Mouse (Mus musculus): ENCODE results near the gene Olfr906.

Gene Olfr906

GRCm38 (mm10) chr9:38486785-38487184 is at the start of gene Olfr906:
Gene Olfr906, plus strand, starts transcription at chr9:38487085.
- no peak for DNase-seq (ENCODE audit: low spot score in 2 of 2)

- DNase-seq (ENCODE audit: low spot score in 2 of 2) = no peak
Observed at GRCm38 (mm10) chr9:38447352-38447751, 39.5 kb upstream of the Olfr906 start, which contains the start of gene Olfr902. Gene Olfr902, plus strand, starts transcription at chr9:38447652.

DNA sequence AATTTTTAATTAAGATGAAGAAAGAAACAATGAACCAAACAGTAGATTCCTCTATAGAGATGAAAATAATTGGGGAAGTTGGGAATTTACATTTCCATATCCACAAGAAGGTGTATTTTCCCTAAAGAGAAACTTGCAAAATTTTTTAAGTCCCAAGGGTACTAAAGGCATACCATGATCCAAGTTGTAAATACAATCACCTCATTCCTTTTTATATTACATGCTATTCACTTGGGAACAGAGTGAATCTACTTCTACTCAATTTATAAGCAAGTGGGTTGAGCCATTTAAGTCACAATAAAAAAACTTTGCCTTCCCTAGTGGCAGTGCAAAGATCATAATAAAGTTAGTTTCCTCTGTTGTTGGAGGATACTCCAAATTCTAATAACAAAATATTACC is 24.0 kb upstream of the Olfr906 start, which contains the start of gene Olfr904:
Olfr904 (plus strand) TSS at position 301 of the 400 bp plus-strand sequence.
- no peak for DNase-seq (ENCODE audit: low spot score in 2 of 2)

DNA sequence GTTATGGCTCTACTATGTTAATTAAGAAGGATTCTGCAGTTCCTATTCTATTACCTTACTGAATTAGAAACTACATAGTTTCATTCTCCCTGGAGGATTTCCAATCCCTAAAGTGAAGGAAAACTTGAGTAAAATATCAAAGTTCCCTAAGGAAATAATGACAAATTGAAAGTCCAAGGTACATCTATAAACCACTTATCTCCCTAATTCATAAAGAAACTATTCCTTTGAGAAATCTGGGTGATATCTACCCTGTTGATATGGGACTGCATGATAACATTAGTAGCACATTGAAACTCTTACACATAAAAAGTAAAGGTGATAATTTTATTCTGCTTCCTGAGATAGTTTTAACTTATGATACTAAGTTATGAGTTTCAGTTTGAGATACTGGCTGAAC is 16.1 kb upstream of the Olfr906 start, which contains the start of gene Olfr905:
Olfr905 (plus strand) TSS at position 301 of the 400 bp plus-strand sequence.
- DNase-seq (ENCODE audit: low spot score in 2 of 2) = no peak

DNA sequence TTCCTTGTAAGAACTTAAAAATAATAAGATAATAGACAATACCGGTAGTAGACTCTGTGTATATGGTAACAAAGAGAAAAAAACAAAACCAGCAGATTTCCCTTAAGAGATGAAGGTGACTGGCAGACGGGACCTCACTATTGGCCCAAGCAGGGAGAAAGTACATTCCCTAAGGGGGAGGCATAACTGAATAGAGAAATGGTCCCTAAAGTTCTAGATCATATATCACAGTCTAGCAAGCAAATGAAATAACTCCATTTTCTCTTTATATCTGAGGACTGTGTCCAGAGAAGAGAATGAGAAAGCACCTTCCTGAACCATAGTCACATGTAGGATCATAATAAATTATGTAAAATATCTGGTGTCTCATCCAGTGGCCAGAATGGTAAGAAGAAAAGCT is 8.6 kb downstream of the Olfr906 start, which contains the start of gene Olfr907:
Olfr907 (plus strand) TSS at position 301 of the 400 bp plus-strand sequence.
- no peak for DNase-seq (ENCODE audit: low spot score in 2 of 2)

DNA sequence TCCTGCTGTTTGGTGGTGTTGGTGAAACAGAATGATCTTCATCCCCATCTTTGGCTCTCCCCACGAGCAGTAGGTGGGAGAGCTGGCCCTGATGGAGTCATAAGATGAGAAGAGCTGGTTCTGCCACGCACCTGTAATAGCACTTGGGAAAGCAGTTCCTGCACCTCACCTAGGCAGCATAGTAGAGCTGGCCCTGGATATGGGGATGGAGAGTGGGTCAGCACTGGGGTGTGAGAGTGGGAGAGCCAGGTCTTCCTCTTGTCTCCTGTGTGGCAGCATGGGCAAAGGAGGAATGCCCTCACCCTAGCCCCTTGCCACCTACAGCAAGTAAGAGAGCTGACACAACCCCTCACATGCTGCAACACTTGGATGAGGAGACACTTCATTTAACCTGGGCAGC is 25.5 kb downstream of the Olfr906 start:
- DNase-seq (ENCODE audit: low spot score in 2 of 2) = no peak

- DNase-seq (ENCODE audit: low spot score in 2 of 2) = no peak
Observed at GRCm38 (mm10) chr9:38521280-38521679, 34.4 kb downstream of the Olfr906 start, which contains the start of gene Olfr911-ps1. Gene Olfr911-ps1, plus strand, starts transcription at chr9:38521580.

DNA sequence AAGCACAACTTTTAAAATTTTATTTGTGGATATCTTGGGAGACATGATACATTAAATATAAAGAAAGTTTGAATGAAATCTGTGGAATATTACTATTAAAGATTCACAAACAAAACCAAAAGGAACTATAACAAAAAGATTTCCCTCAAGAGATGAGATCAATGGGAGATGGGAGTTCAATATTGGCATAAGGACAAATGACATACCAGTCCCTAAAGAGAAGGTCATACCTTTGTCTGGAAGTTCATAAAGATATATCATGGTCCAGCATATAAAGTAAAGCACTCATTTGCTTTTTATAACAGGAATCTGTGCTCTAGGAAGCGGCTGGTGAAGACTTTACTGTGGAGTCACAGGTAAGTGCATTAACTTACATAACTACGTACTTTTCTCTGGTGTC is 50.7 kb downstream of the Olfr906 start, which contains the start of gene Olfr910:
Olfr910 (plus strand) TSS at position 301 of the 400 bp plus-strand sequence.
- no peak for DNase-seq (ENCODE audit: low spot score in 2 of 2)
